Mouse (Mus musculus) urinary bladder, adult 18-20 months (tissue): ENCODE data around the gene Gzmm.

Experiments used
- DNase-seq, 2 experiments: peaks; one replicate each; pipeline ENCODE4 v3.0.0; 2022; ENCODE audit warnings: low spot score in 2 of 2, mixed read lengths in 2 of 2

Gene Gzmm

GRCm38 (mm10) chr10:79688720-79689119 lies at the start of gene Gzmm:
Gene Gzmm (plus strand): TSS chr10:79689020.
- DNase-seq = no peak

- no peak for DNase-seq
Measured at GRCm38 (mm10) chr10:79645711-79646110, 43.1 kb upstream of the Gzmm start, which contains the start of gene Odf3l2. Gene Odf3l2 (minus strand): TSS chr10:79645738.

- DNase-seq = peak; percentile 45 to 46
Measured at GRCm38 (mm10) chr10:79649070-79649751, 39.6 kb upstream of the Gzmm start.

- no peak for DNase-seq
Measured at GRCm38 (mm10) chr10:79652789-79653188, 36.0 kb upstream of the Gzmm start.

GRCm38 (mm10) chr10:79654946-79655395 lies 33.8 kb upstream of the Gzmm start:
- DNase-seq = no peak

- no peak for DNase-seq
Measured at GRCm38 (mm10) chr10:79658829-79659228, 30.0 kb upstream of the Gzmm start.

GRCm38 (mm10) chr10:79660298-79660697 lies 28.5 kb upstream of the Gzmm start:
- no peak for DNase-seq

- no peak for DNase-seq
Measured at GRCm38 (mm10) chr10:79661861-79662260, 27.0 kb upstream of the Gzmm start.

- DNase-seq = peak in 1 of 2 experiments; percentile 60
Measured at GRCm38 (mm10) chr10:79664131-79664665, 24.6 kb upstream of the Gzmm start, which contains the start of gene Madcam1. Gene Madcam1 (plus strand): TSS chr10:79664559.

GRCm38 (mm10) chr10:79665051-79665450 lies 23.8 kb upstream of the Gzmm start:
- DNase-seq = no peak

- DNase-seq = no peak
Measured at GRCm38 (mm10) chr10:79666493-79666892, 22.3 kb upstream of the Gzmm start.

GRCm38 (mm10) chr10:79668076-79668475 lies 20.7 kb upstream of the Gzmm start:
- DNase-seq = no peak

GRCm38 (mm10) chr10:79668771-79669575 lies 19.8 kb upstream of the Gzmm start, which contains the start of gene Tpgs1:
Gene Tpgs1 (plus strand): TSS chr10:79669369.
- peak; percentile 80 to 91 for DNase-seq

- DNase-seq = peak; percentile 67 to 77
Measured at GRCm38 (mm10) chr10:79669576-79670057, 19.2 kb upstream of the Gzmm start.

- no peak for DNase-seq
Measured at GRCm38 (mm10) chr10:79670071-79670888, 18.5 kb upstream of the Gzmm start.

GRCm38 (mm10) chr10:79671396-79672087 lies 17.3 kb upstream of the Gzmm start:
- DNase-seq = no peak

- DNase-seq = no peak
Measured at GRCm38 (mm10) chr10:79672088-79672455, 16.7 kb upstream of the Gzmm start.

GRCm38 (mm10) chr10:79673054-79673453 lies 15.8 kb upstream of the Gzmm start:
- no peak for DNase-seq

GRCm38 (mm10) chr10:79675346-79676035 lies 13.3 kb upstream of the Gzmm start:
- no peak for DNase-seq
